Mouse (Mus musculus) kidney, postnatal 25 days (tissue): ENCODE measurements around the gene Crocc.

Experiments
- DNase-seq, 2 experiments: peaks; one replicate each; pipeline ENCODE4 v3.0.0; 2021; ENCODE audit warnings: mixed read lengths in 2 of 2

Crocc gene

DNA sequence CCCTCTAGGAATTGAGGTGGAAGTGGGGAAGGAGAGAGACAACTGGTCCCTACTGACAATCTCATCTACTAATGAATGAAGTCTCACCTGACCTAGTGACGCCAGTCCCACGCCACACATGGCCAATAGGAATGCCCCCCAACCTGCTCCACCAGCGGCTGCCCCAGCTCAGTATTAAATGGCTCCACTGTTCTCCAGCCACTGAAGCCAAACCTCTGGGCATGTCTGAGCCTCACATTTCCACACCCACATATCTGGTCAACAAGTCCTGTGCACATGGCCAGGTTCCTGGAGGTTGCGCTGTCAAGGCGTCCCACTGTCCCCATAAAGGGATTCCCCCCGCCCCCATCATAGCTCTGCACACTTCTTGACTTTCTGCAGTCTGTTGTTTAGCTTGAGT, 75.8 kb downstream of the Crocc start:
- no peak for DNase-seq

DNA sequence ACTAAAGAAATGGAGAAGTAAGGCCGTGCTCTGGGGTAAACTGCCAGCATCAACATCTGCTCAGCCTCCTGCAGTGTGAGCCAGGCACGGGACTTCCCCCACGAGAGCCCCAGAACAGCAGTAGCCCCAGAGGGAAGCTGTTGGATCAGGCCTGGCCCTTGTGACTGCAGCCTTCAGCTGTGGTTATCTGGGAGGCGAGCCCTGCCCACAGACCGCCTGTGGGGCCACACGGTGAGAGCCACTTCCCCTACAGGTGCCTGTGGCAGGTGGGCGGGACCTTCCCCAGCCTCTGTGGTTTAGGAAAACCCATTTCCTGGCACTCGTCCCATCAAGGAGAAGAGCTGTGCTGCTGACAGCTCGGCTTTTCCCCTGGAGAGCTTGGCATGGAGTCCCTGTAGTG, 76.9 kb downstream of the Crocc start:
- DNase-seq, result peak; percentile 41 to 68

DNA sequence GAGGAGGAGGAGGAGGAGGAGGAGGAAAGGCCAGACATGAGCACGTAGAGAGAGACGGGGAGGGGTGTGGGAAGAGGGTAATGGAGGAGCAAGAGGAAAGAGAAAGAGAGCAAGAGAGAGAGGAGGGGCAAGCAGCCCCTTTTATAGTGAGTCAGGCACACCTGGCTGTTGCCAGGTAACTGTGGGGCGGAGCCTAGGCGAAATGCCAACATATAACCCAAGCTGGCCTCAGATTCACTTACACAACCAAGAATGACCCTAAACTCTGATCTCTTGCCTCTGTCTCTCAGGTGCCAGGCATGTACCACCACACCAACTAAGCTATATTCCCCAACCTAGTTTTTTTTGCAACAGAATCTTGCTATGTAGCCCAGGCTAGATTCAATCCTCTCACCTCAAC, 77.5 kb downstream of the Crocc start:
- DNase-seq, result peak in 1 of 2 experiments; percentile 21

DNA sequence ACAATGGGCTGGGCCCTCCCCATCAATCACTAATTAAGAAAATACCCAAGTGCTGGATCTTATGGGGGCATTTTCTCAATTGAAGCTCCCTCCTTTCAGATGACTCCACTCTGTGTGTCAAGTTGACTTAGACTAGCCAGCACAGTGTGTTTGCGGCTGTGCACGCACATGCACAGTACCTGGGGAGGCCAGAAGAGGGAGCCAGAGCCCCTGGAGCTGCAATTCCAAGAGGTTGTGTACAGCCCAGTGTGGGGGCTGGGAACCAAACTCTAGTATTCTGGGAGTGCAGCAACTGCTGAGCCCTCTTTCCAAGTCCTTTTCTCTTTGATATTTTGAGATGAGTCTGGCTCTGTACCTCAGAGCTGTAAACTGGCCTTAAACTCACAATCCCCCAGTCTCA, 78.7 kb downstream of the Crocc start:
- DNase-seq, result peak in 1 of 2 experiments; percentile 35

DNA sequence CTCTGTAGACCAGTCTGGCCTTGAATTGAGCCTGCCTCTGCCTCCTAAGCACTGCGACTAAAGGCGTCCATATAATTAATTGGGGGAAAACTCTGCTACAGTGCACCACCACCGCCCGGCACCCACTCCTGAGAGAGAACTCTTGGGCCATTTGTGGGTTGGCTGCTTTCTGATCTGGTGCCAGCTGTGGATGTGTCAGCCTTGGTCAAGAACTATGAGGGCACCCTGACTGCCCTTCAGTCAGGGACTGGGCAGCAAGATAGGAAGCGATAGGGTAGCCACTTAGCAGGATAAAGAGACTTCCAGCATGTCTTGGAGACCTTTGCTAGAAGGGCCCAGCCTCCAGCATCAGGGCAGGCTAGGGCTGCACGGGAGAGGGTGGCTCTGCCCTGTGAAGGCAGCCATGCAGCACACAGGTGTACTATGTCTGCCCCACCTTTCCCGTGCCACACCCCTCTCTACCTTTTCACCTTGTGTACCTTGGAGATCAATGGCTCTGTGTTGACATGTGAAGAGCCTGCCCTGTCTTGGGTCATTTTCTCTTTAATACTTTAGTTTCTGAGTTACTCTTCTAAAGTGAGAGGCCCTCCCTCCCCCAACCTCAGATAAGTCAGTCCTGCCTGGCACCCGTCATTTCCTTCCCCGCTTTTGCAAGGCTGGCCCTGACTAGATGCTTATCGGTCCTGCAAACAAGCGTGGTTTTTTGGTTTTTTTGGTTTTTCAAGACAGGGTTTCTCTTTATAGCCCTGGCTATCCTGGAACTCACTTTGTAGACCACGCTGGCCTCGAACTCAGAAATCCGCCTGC, 82.3 kb downstream of the Crocc start:
- DNase-seq, result no peak

DNA sequence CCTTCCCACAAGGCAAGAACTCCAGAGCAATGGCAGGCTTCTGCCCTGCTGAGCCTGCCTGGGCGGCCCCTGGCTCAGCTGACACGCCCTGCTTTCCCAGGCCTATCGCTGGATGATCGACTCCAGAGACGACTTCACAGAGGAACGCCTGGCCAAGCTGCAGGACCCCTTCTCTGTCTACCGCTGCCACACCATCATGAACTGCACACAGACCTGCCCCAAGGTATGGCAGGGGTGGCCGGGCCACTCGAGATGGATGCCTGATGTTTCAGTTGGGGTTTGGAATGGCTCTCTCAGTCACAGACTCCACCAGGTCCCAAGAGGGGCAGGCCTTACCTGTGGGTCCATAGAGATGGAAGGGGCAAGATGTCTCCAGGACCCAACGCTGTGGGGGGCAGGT, 83.1 kb downstream of the Crocc start:
- DNase-seq, result no peak

DNA sequence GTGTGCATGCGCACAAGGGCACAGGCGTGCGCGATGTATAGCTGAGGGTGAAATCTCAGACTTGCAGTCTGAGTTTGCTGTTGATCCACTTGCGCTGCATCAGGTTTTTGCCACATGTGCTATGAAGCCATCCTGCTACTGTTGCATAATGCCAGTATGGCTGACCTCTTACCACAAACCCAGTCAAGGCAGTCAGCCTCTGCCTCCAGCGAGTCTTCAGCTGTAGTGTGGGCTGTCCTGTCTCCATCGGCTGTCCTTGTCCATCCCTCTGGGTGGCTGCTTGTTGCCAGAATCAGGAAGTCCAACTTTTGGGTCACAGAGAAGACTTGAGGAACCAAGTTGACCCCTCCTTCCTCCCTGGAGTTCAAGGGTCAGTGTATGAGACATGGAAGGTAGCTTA, 85.0 kb downstream of the Crocc start:
- no peak for DNase-seq

DNA sequence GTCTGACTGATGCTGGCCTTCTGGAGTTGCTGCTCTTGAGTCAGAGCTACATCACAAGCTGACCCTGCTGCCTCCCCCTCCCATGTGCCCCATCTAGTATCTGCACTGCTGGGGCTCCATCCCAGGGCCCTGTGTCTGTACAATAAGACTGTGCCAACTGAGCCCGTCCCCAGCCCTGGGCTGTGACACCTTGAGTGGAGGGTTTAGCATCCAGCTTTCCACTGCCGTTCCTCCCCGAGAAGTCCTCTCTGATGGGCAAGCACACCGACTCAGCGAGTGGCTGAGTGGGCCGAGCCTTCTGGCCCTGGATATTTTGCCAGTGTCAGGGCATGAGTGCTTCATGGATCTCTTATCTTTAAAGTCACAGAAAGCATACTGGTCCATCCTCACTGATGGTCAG, 85.9 kb downstream of the Crocc start:
- DNase-seq, result no peak

DNA sequence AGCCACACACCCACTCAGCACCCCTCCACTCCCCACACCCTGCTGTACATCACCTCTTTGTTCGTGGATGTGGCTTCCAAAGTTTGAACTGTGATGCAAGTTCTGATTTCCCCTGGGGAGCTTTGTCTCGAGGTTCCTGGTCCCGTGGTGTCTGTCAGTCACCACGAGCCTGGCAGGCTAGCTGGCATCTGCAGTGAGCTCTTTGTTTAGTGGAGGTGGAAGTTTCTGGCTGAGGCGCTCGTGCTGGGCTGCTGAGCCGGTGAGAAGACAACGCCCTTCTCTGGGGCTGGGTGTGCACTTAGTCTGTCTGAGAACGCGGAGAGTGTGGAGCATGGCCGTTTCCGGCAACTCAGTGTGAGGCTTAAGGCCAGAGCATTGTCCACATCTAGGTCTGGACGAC, 88.7 kb downstream of the Crocc start:
- DNase-seq, result no peak

DNA sequence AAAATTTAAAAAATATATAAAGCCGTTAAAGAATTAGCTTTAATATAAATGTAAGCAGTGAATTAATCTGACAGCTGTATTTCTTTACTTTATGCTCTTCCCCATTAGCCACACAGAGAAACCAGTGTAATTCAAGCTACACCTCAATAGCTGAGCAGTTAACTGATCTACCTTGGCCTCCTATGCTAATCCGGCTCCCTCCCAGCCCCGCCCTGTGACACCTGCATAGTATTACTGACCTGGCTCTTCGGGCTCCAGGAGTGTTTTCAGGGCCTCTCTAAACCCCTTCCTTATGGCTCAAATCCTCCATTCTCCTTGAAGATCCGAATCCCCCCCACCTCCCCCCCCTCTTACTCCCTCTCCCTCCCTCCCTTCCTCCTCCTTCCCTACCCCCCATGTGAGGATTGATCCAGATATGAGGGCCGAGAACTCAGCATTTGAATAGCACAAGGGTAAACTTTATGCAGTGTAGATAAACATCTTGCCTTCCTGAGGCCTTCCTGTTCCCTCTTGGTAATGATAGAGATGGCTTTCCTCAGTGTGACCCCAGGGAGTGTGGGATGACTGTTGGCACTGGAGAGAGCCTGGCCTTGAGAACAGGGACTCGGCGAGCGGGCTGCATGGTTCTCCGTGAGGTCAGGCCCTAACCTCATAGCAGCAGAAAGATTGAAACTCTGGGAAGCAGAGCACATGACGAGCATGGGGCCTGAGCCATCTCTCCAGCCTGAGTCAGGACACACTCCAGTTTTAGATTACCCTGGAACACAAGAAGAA, 92.8 kb downstream of the Crocc start:
- no peak for DNase-seq
